ENCODE assay signal across 8 mouse cellular contexts in the genomic region with DNA sequence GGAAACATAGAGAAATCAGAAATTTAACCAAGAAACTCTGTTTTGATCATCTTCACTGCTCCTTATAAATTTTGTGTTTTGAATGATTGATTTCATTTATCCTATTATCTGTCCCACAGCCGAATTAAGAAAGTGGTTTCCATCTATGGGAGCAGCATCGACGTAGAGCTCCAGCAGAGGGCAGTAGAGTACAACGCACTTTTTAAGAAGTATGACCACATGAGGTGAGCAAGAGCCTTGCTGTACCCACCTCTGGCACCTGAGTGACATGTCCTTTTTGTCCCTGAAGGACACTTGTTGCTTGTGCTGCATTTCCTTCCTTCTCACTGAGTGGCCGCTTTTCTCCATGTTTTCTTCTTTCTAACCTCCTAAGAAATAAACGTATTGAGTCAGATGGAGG. TPM values are rescaled to one million over a fixed set of nuclear protein-coding genes. Genes with fewer than 3 reads are reported as not detected.
DNase-seq lines count a peak whose midpoint lies in the region; ATAC-seq and TF ChIP-seq lines count a peak whose summit lies in the region.

No protein-coding gene starts in this region.

- peak; percentile 19 for DNase-seq in 3134 (ENCODE audit: extremely low read depth, insufficient read length, low spot score)
- peak; percentile 86 for DNase-seq in brain, embryonic 14.5 days (ENCODE audit: low read depth)
- peak; percentile 32 for DNase-seq in liver, embryonic 11.5 days (ENCODE audit: low spot score)
- DNase-seq in retina, embryonic 14.5 days (ENCODE audit: low spot score) = peak; percentile 86
- peak; percentile 53 for DNase-seq in thymus, postnatal 25 days

- no peaks in the 10 kb centered on the region for H3K4me1 ChIP-seq in intestine, embryonic 15.5 days (replicated peaks)
- H3K4me1 ChIP-seq in liver, embryonic 11.5 days (replicated peaks; ENCODE audit: control insufficient read depth, insufficient read depth, low read length) = no peaks in the 10 kb centered on the region

- no peak overlapping the region for H3K9ac ChIP-seq in intestine, embryonic 15.5 days
- no peak overlapping the region for H3K9ac ChIP-seq in liver, embryonic 11.5 days (ENCODE audit: low read depth, low read length)

- H3K36me3 ChIP-seq in intestine, embryonic 15.5 days = peaks cover 21% of the 10 kb centered on the region
- H3K36me3 ChIP-seq in liver, embryonic 11.5 days (ENCODE audit: control insufficient read depth, insufficient read depth, low read length) = peaks cover 29% of the 10 kb centered on the region; the same call in 1 of the 2 replicates

- ATAC-seq in CD4-positive, CD25-positive, alpha-beta regulatory T cell, adult 4 months = peak; percentile 95
- peak; percentile 91 for ATAC-seq in erythroid progenitor cell, adult 5-6 weeks (replicated peaks; ENCODE audit: low FRiP score, poor library complexity, severe bottlenecking)
- peak; percentile 62; the same call in 1 of the 2 replicates for ATAC-seq in intestine, embryonic 15.5 days
- 0 out of 2 replicates have a peak, but pooled peaks have one; percentile 53 for ATAC-seq in liver, embryonic 11.5 days (replicated peaks; ENCODE audit: low FRiP score)

- H3K4me2 ChIP-seq in intestine, embryonic 15.5 days (replicated peaks) = no peak overlapping the region
- no peak overlapping the region for H3K4me2 ChIP-seq in liver, embryonic 11.5 days

- H3K27me3 ChIP-seq in intestine, embryonic 15.5 days (replicated peaks) = no peaks in the 10 kb centered on the region
- H3K27me3 ChIP-seq in liver, embryonic 11.5 days (replicated peaks; ENCODE audit: control insufficient read depth, insufficient read depth, low read length) = no peaks in the 10 kb centered on the region

- peak; percentile 86 for TF ChIP-seq CTCF in brain, embryonic 14.5 days (IDR thresholded peaks at IDR 0.05; ENCODE audit: borderline replicate concordance, extremely low read depth, insufficient read depth, insufficient read length)

- no peak for TF ChIP-seq POLR2A in brain, embryonic 14.5 days (IDR thresholded peaks at IDR 0.05; ENCODE audit: borderline replicate concordance, extremely low read depth, insufficient read depth, insufficient read length, poor library complexity, severe bottlenecking)

- no peak overlapping the region for H3K4me3 ChIP-seq in intestine, embryonic 15.5 days (replicated peaks)
- no peak overlapping the region for H3K4me3 ChIP-seq in liver, embryonic 11.5 days (ENCODE audit: low read depth, low read length)

- no peaks in the 10 kb centered on the region for H3K9me3 ChIP-seq in intestine, embryonic 15.5 days
- H3K9me3 ChIP-seq in liver, embryonic 11.5 days (ENCODE audit: control insufficient read depth, low read length) = no peaks in the 10 kb centered on the region

- no peak overlapping the region for H3K27ac ChIP-seq in intestine, embryonic 15.5 days
- H3K27ac ChIP-seq in liver, embryonic 11.5 days (ENCODE audit: low read depth, low read length) = no peak overlapping the region

- 41% methylated on average over 6 of the region's 6 CpGs for WGBS in intestine, embryonic 15.5 days
- WGBS in liver, embryonic 11.5 days = 43% methylated on average over 6 of the region's 6 CpGs

RNA-seq across cellular contexts. Expression of a gene that starts 14.9 kb away (rescaled TPM):
- 1 to 10 TPM in 1 of 2 experiments, under 1 TPM in 1; 0.84 to 1.0 TPM for polyA plus RNA-seq in CD4-positive, CD25-positive, alpha-beta regulatory T cell, adult 4 months (2017; shearing (Covaris generic))
- 14.6 TPM in 2 replicates for polyA plus RNA-seq in brain, embryonic 14.5 days (2012; rRNA removed)
- total RNA-seq in erythroid progenitor cell, adult 5-6 weeks (2015; ENCODE audit: low replicate concordance) = 36.0 and 45.7 TPM in 2 replicates
- total RNA-seq in erythroid progenitor cell, adult 5-6 weeks (2017; ENCODE audit: low replicate concordance) = 59.8 and 73.4 TPM in 2 replicates
- 2.1 and 2.4 TPM in 2 replicates for polyA plus RNA-seq in intestine, embryonic 15.5 days (2015; fragmentation: Nextera tagmentation; extraction: Ambion mirVana)
- polyA plus RNA-seq in liver, embryonic 11.5 days (2014; fragmentation: Nextera tagmentation; extraction: Ambion mirVana) = 3.5 and 3.7 TPM in 2 replicates

Comparison
In these comparisons a context has a peak if more than half of its experiments do, and no peak if none do; other contexts are left out.
1. DNase-seq: peak in every context shown above with its lines; median percentile 86 in brain, embryonic 14.5 days; 86 in retina, embryonic 14.5 days; 53 in thymus, postnatal 25 days; 32 in liver, embryonic 11.5 days; 19 in 3134.